Comparison of ENCODE assay signal across 8 mouse cellular contexts in the genomic region with DNA sequence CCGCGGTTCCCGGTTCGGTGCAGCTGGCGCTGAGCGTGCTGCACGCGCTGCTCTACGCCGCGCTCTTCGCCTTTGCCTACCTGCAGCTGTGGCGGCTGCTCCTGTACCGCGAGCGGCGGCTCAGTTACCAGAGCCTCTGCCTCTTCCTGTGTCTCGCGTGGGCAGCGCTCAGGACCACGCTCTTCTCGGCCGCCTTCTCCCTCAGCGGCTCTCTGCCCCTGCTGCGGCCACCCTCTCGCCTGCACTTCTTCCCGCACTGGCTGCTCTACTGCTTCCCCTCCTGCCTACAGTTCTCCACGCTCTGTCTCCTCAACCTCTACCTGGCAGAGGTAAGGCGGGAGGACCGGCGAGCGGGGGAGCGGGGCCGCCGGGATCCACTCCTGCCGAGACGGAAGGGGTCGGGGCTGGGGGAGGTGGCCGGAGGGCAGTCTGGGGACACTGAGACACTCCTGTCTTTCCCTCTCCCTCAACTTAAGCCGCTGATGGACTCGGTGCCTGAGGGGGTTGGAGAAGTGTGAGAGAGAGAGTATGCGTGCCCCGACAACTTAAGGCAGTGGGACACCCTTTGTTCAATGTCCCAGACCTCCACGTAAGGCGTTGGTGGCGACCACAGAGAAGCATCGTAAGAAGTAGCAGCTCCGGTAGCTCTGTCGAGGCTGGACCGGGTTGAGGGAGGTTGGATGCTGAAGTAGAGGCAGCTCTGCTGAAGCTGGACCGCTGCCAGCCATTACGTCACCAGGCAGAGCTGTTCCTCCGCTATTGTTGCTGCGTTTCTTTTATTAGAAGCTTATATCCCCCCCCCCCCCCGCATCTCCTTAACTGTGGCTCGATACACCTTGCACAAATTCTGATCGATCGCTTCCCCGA. TPM values are rescaled to one million over a fixed set of nuclear protein-coding genes. Genes with fewer than 3 reads are reported as not detected.
DNase-seq lines count a peak whose midpoint lies in the region; ATAC-seq and TF ChIP-seq lines count a peak whose summit lies in the region.

A gene (minus strand): TSS at position 239 of the 867 bp plus-strand sequence.

- no peak within 1 kb of the TSS for H3K27ac ChIP-seq in ES-E14 (ENCODE audit: insufficient read depth, low read depth, low read length, poor library complexity, severe bottlenecking)
- H3K27ac ChIP-seq in hindbrain, embryonic 11.5 days (ENCODE audit: low read depth, low read length), result peak within 1 kb of the TSS; percentile 95
- peak within 1 kb of the TSS; percentile 93 for H3K27ac ChIP-seq in lung, embryonic 16.5 days (ENCODE audit: low read length)
- peak within 1 kb of the TSS; percentile 58 for H3K27ac ChIP-seq in thymus, adult 2 months (ENCODE audit: control insufficient read depth, insufficient read depth, low read length)

- no peaks in the 10 kb centered on the region for H3K36me3 ChIP-seq in ES-E14 (ENCODE audit: control insufficient read depth, insufficient read depth, low read length, poor library complexity, severe bottlenecking)
- no peaks in the 10 kb centered on the region for H3K36me3 ChIP-seq in hindbrain, embryonic 11.5 days (ENCODE audit: control insufficient read depth, insufficient read depth, low read length)
- no peaks in the 10 kb centered on the region for H3K36me3 ChIP-seq in lung, embryonic 16.5 days (ENCODE audit: control insufficient read depth, insufficient read depth, low read length)
- H3K36me3 ChIP-seq in thymus, adult 2 months (ENCODE audit: control insufficient read depth, insufficient read depth, low read length), result no peaks in the 10 kb centered on the region

- peak within 1 kb of the TSS; percentile 83 for H3K4me2 ChIP-seq in hindbrain, embryonic 11.5 days (replicated peaks; ENCODE audit: low read depth, low read length)
- H3K4me2 ChIP-seq in lung, embryonic 16.5 days (ENCODE audit: low read depth, low read length), result peak within 1 kb of the TSS; percentile 100

- TF ChIP-seq POLR2A in thymus, adult 2 months (IDR thresholded peaks at IDR 0.05; ENCODE audit: control insufficient read depth, extremely low read depth, insufficient read depth, low read length, poor library complexity), result 0 out of 2 replicates have a peak, but pooled peaks have one; percentile 2

- no peaks in the 10 kb centered on the region for H3K27me3 ChIP-seq in hindbrain, embryonic 11.5 days (ENCODE audit: control insufficient read depth, insufficient read depth, low read length)
- no peaks in the 10 kb centered on the region for H3K27me3 ChIP-seq in lung, embryonic 16.5 days (ENCODE audit: control insufficient read depth, insufficient read depth, low read depth, low read length)
- H3K27me3 ChIP-seq in thymus, adult 2 months (ENCODE audit: control insufficient read depth, insufficient read depth, low read length), result no peaks in the 10 kb centered on the region

- no peaks in the 10 kb centered on the region for H3K9me3 ChIP-seq in ES-E14 (ENCODE audit: control insufficient read depth, insufficient read depth, low read depth, low read length)
- H3K9me3 ChIP-seq in hindbrain, embryonic 11.5 days (ENCODE audit: control insufficient read depth, low read length), result no peaks in the 10 kb centered on the region
- H3K9me3 ChIP-seq in lung, embryonic 16.5 days (ENCODE audit: control insufficient read depth, low read length), result no peaks in the 10 kb centered on the region

- H3K4me1 ChIP-seq in ES-E14 (ENCODE audit: control insufficient read depth in 2 of 2, insufficient read depth in 2 of 2, low read length in 2 of 2, poor library complexity in 1 of 2), result no peaks in the 10 kb centered on the region
- H3K4me1 ChIP-seq in hindbrain, embryonic 11.5 days (replicated peaks; ENCODE audit: control insufficient read depth, insufficient read depth, low read length), result no peaks in the 10 kb centered on the region; the same call in 1 of the 2 replicates
- H3K4me1 ChIP-seq in lung, embryonic 16.5 days (replicated peaks; ENCODE audit: control insufficient read depth, insufficient read depth, low read length), result peaks cover 9% of the 10 kb centered on the region; the same call in 1 of the 2 replicates
- H3K4me1 ChIP-seq in thymus, adult 2 months (replicated peaks; ENCODE audit: control insufficient read depth, insufficient read depth, low read length), result peaks cover 9% of the 10 kb centered on the region

- H3K9ac ChIP-seq in ES-E14 (ENCODE audit: insufficient read depth, low read depth, low read length, poor library complexity, severe bottlenecking), result peak within 1 kb of the TSS; percentile 70
- H3K9ac ChIP-seq in hindbrain, embryonic 11.5 days (ENCODE audit: low read depth, low read length), result peak within 1 kb of the TSS; percentile 94
- H3K9ac ChIP-seq in lung, embryonic 16.5 days (ENCODE audit: low read length), result peak within 1 kb of the TSS; percentile 84

- peak within 1 kb of the TSS; percentile 74 to 78 for H3K4me3 ChIP-seq in ES-E14 (ENCODE audit: insufficient read depth in 1 of 2, low read depth in 1 of 2, low read length in 2 of 2, poor library complexity in 1 of 2, severe bottlenecking in 1 of 2)
- peak within 1 kb of the TSS; percentile 91 for H3K4me3 ChIP-seq in hindbrain, embryonic 11.5 days (ENCODE audit: low read depth, low read length)
- H3K4me3 ChIP-seq in lung, embryonic 16.5 days (ENCODE audit: low read length), result peak within 1 kb of the TSS; percentile 86
- peak within 1 kb of the TSS; percentile 52 for H3K4me3 ChIP-seq in thymus, adult 2 months (ENCODE audit: control insufficient read depth, insufficient read depth, low read length)

- WGBS in hindbrain, embryonic 11.5 days, result under 1% methylated on average over 52 of the region's 59 CpGs
- under 1% methylated on average over 54 of the region's 59 CpGs for WGBS in lung, embryonic 16.5 days
- WGBS in thymus, adult 2 months, result under 1% methylated on average over 59 of the region's 59 CpGs

- TF ChIP-seq CTCF in thymus, adult 2 months (IDR thresholded peaks at IDR 0.05; ENCODE audit: borderline replicate concordance, control insufficient read depth, extremely low read depth, insufficient read depth, low read length, poor library complexity), result no peak

- in situ Hi-C loops in ES-E14 (cut with MboI; ENCODE audit: low sequenced_read_pairs in 2 of 2, unreplicated experiment in 2 of 2), result no loop called here

- ATAC-seq in hindbrain, embryonic 11.5 days (ENCODE audit: low FRiP score), result peak; percentile 63
- peak; percentile 24; the same call in 1 of the 2 replicates for ATAC-seq in lung, embryonic 16.5 days (ENCODE audit: low read depth)

- peak; percentile 27 for DNase-seq in ES-E14 (ENCODE audit: low read depth, low spot score)
- DNase-seq in cerebellum, adult 9-10 months, result peak; percentile 91
- DNase-seq in frontal cortex, postnatal 10 days (ENCODE audit: low spot score in 2 of 2), result peak; percentile 72 to 80
- DNase-seq in hindbrain, embryonic 11.5 days (ENCODE audit: low spot score), result peak; percentile 87
- peak; percentile 82 for DNase-seq in layer of hippocampus, adult 9-11 months
- DNase-seq in ovary, adult 18-20 months (ENCODE audit: low spot score), result peak; percentile 54
- peak; percentile 66 for DNase-seq in thymus, adult 2 months

TF ChIP-seq in ES-E14, 5 proteins besides CTCF, POLR2A, EP300 and RAD21:
- no peak for TF ChIP-seq MAFK (IDR thresholded peaks at IDR 0.05; ENCODE audit: insufficient read depth, low read depth, low read length)
- no peak for TF ChIP-seq ZC3H11A (IDR thresholded peaks at IDR 0.05; ENCODE audit: borderline replicate concordance, low read depth, low read length)
- TF ChIP-seq ZNF384 (IDR thresholded peaks at IDR 0.05; ENCODE audit: low read depth, low read length), result no peak
- no peak for TF ChIP-seq HCFC1 (IDR thresholded peaks at IDR 0.05; ENCODE audit: borderline replicate concordance, insufficient read depth, low read length)
- TF ChIP-seq CHD2 (IDR thresholded peaks at IDR 0.05; ENCODE audit: low read depth, low read length), result no peak

RNA-seq across cellular contexts. Expression of the gene that starts here (rescaled TPM):
- 3.2 and 5.4 TPM in 2 replicates for total RNA-seq in ES-E14 (2012; rRNA removed)
- 23.3 and 24.9 TPM in 2 replicates for polyA plus RNA-seq in hindbrain, embryonic 11.5 days (2014; fragmentation: Nextera tagmentation; extraction: Ambion mirVana)
- 17.4 and 19.2 TPM in 2 replicates for polyA plus RNA-seq in lung, embryonic 16.5 days (2015; fragmentation: Nextera tagmentation; extraction: Ambion mirVana)
- 7.0 and 10.8 TPM in 2 replicates for polyA plus RNA-seq in thymus, adult 2 months (2012; rRNA removed)

Comparison
In these comparisons a context has a peak if more than half of its experiments do, and no peak if none do; other contexts are left out.
1. DNase-seq: peak in every context shown above with its lines; median percentile 91 in cerebellum, adult 9-10 months; 87 in hindbrain, embryonic 11.5 days; 82 in layer of hippocampus, adult 9-11 months; 76 in frontal cortex, postnatal 10 days; 66 in thymus, adult 2 months; 54 in ovary, adult 18-20 months; 27 in ES-E14.